Mouse (Mus musculus): ENCODE measurements at regions not wholly inside any gene's neighbourhood (a gene's known extent, or its start where the extent isn't known, plus 50 kb on each side); places are given as distances from the start of the nearest gene placed in this dataset.
A peak's percentile ranks its signal among the peaks of the same experiment; 100 is the strongest.
"Not testable (repeated sequence)": the region's sequence is repeated elsewhere in the genome, so short reads cannot be mapped to it uniquely, and the experiment has no call there.

- no peak for DNase-seq
These were observed 682.1 kb upstream of the Grid2 start for GRCm38 (mm10) chr6:62573611-62574010.

- peak; percentile 74 for DNase-seq
These were observed 679.5 kb upstream of the Grid2 start for GRCm38 (mm10) chr6:62576200-62576599.

- DNase-seq = no peak
These were observed 635.1 kb upstream of the Grid2 start for GRCm38 (mm10) chr6:62620543-62620942.

DNA sequence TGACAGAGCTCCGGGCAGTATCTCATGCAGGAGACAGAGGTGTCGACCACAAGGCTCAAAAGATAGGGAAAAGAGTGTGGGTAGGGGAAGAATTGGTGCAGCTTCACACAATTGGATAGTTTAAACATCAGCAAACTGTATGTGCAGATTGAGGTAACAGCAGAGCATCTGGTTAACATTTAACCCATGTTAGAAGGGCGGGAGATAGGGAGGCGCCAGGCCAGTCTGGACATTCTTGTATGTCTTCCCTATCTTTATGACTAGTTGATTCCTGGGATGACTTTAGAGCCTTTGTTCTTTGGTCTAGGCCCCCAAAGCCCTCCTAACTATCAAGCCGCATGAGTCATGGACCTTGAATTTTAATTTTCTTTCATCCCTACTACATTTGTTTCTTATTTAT, 587.6 kb upstream of the Grid2 start:
- DNase-seq = not testable (repeated sequence)

GRCm38 (mm10) chr6:62718389-62718788, 537.3 kb upstream of the Grid2 start:
- peak; percentile 2 to 21 for DNase-seq

DNA sequence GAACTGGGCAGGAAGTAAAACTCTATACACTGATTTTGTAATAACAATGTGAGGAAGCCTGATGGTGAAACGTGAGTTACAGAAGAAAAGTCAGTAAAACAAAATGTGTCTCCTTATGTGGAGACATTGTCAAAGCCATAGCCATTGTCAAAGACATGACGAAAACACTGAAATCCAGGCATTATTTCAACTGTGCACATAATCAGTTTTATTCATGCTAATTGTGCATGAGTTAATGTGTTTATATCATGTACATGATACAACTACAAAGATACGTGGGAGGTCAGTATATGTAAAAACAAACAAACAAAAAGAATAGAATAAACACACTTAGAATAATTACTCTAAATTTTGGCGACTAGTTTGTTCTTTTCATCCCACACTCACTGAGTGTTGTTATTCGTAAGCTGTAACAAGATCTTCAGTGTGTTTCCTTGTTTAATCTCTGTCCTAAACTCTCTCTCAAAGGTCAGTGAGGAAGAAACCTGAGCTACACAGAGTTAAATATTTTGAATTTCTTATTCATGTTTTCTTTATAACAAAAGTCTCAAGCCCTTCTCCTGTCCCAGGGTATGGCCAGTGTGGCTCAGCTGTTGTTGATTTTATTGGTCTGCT, 536.0 kb upstream of the Grid2 start:
- no peak for DNase-seq

All from cerebellum, postnatal 14 days (tissue).